Mouse (Mus musculus) heart, embryonic 11.5 days (tissue): ENCODE data around the gene Tacr2. TPM values are rescaled to one million over a fixed set of nuclear protein-coding genes. Genes with fewer than 3 reads are reported as not detected.

ENCODE experiments used
- ATAC-seq: fragments of 200-750 bp; cut with Nextera tagmentation; replicated peaks from 2 replicates; pipeline ENCODE4 v1.8.0; 2017; ENCODE audit warnings: moderate library complexity; ENCODE audit not compliant: insufficient number of reproducible peaks, low FRiP score, low TSS enrichment
- H3K27ac ChIP-seq: fragments of 300-500 bp; sonication (generic); 2 replicates; pipeline ENCODE4 v1.5.1; 2014; ENCODE audit warnings: mild to moderate bottlenecking, low read depth, low read length
- H3K27me3 ChIP-seq: fragments of 300-500 bp; sonication (generic); 2 replicates; pipeline ENCODE4 v1.6.1; 2014; ENCODE audit warnings: mild to moderate bottlenecking, low read length, mixed read lengths; ENCODE audit not compliant: control insufficient read depth, insufficient read depth
- H3K36me3 ChIP-seq: fragments of 300-500 bp; sonication (generic); 2 replicates; pipeline ENCODE4 v1.6.1; 2014; ENCODE audit warnings: mild to moderate bottlenecking, low read length, moderate library complexity, mixed read lengths; ENCODE audit not compliant: control insufficient read depth, insufficient read depth
- H3K4me1 ChIP-seq: fragments of 300-500 bp; sonication (generic); 2 replicates; pipeline ENCODE4 v1.6.1; 2014; ENCODE audit warnings: low read length; ENCODE audit not compliant: control insufficient read depth, insufficient read depth
- H3K4me2 ChIP-seq: fragments of 300-500 bp; sonication (generic); 2 replicates; pipeline ENCODE4 v1.6.1; 2014; ENCODE audit warnings: mild to moderate bottlenecking, moderate library complexity
- H3K4me3 ChIP-seq: fragments of 300-500 bp; sonication (generic); 2 replicates; pipeline ENCODE4 v1.5.1; 2014; ENCODE audit warnings: low read depth, low read length
- H3K9ac ChIP-seq: fragments of 300-500 bp; sonication (generic); 2 replicates; pipeline ENCODE4 v1.6.1; 2014; ENCODE audit warnings: mild to moderate bottlenecking, low read depth, low read length, moderate library complexity
- H3K9me3 ChIP-seq: fragments of 300-500 bp; sonication (generic); replicated peaks from 2 replicates; pipeline ENCODE4 v1.6.1; 2016; ENCODE audit warnings: low read length; ENCODE audit not compliant: control insufficient read depth
- WGBS: fragments of 180-500 bp; shearing (Covaris S2); extraction: QIAGEN DNeasy Blood & Tissue Kit; methylation state at CpG from one replicate; pipeline ENCODE4 v1.1.7; 2014; ENCODE audit not compliant: insufficient replicate concordance; 5-methylcytosine and 5-hydroxymethylcytosine counted together
- polyA plus RNA-seq: library from polyadenylated mRNA; unstranded; fragments of >200 nt; fragmentation: Nextera tagmentation; extraction: Ambion mirVana; gene quantifications from 2 replicates; pipeline ENCODE4 v1.2.1, GENCODE M21; 2014

Tacr2 gene
- polyA plus RNA-seq, 1 experiment from 2014 or later: not detected

- H3K27me3 ChIP-seq: no peaks in the 10 kb centered on the region
- H3K4me1 ChIP-seq: peaks cover 8% of the 10 kb centered on the region; the same call in 1 of the 2 replicates
- no peaks in the 10 kb centered on the region for H3K9me3 ChIP-seq
- no peak overlapping the region for H3K9ac ChIP-seq
- no peak for ATAC-seq
- H3K4me3 ChIP-seq: no peak overlapping the region
- H3K4me2 ChIP-seq: no peak overlapping the region
- H3K36me3 ChIP-seq: no peaks in the 10 kb centered on the region; the same call in 1 of the 2 replicates
- WGBS: 79% methylated on average over 19 of the region's 19 CpGs
- no peak overlapping the region for H3K27ac ChIP-seq
Measured at GRCm38 (mm10) chr10:62218044-62218788, 34.0 kb upstream of the Tacr2 start.

- Histone ChIP-seq H3K9ac (no peak overlapping the region), H3K27me3 (no peaks in the 10 kb centered on the region), H3K4me3 (no peak overlapping the region), H3K27ac (no peak overlapping the region), H3K36me3 (no peaks in the 10 kb centered on the region; the same call in 1 of the 2 replicates), H3K4me2 (no peak overlapping the region), H3K9me3 (no peaks in the 10 kb centered on the region), H3K4me1 (peaks cover 8% of the 10 kb centered on the region; the same call in 1 of the 2 replicates)
- WGBS: 73% methylated on average over 7 of the region's 7 CpGs
- ATAC-seq: no peak
Measured at GRCm38 (mm10) chr10:62218789-62219172, 33.5 kb upstream of the Tacr2 start.

- WGBS: 69% methylated on average over 8 of the region's 8 CpGs
Measured at GRCm38 (mm10) chr10:62220732-62221514, 31.3 kb upstream of the Tacr2 start.

GRCm38 (mm10) chr10:62221647-62222046, 30.6 kb upstream of the Tacr2 start:
- Histone ChIP-seq H3K27ac (no peak overlapping the region), H3K9me3 (no peaks in the 10 kb centered on the region), H3K36me3 (no peaks in the 10 kb centered on the region; the same call in 1 of the 2 replicates), H3K9ac (no peak overlapping the region), H3K4me3 (no peak overlapping the region), H3K27me3 (0 out of 2 replicates have a peak, but pooled peaks cover 3% of the 10 kb centered on the region), H3K4me1 (peaks cover 2% of the 10 kb centered on the region; the same call in 1 of the 2 replicates), H3K4me2 (no peak overlapping the region)
- no peak for ATAC-seq
- 66% methylated on average over 2 of the region's 2 CpGs for WGBS

More at GRCm38 (mm10) chr10:62220732-62221514, 31.3 kb upstream of the Tacr2 start:
- no peak overlapping the region for H3K9ac ChIP-seq
- H3K4me1 ChIP-seq: peaks cover 2% of the 10 kb centered on the region; the same call in 1 of the 2 replicates
- no peaks in the 10 kb centered on the region for H3K27me3 ChIP-seq
- H3K36me3 ChIP-seq: no peaks in the 10 kb centered on the region; the same call in 1 of the 2 replicates
- ATAC-seq: no peak
- H3K4me3 ChIP-seq: no peak overlapping the region
- no peak overlapping the region for H3K4me2 ChIP-seq
- H3K27ac ChIP-seq: no peak overlapping the region
- no peaks in the 10 kb centered on the region for H3K9me3 ChIP-seq

- Histone ChIP-seq H3K4me1 (no peaks in the 10 kb centered on the region), H3K27me3 (0 out of 2 replicates have a peak, but pooled peaks cover 3% of the 10 kb centered on the region), H3K9me3 (no peaks in the 10 kb centered on the region), H3K4me2 (no peak overlapping the region), H3K27ac (no peak overlapping the region), H3K4me3 (no peak overlapping the region), H3K9ac (no peak overlapping the region), H3K36me3 (no peaks in the 10 kb centered on the region; the same call in 1 of the 2 replicates)
- no peak for ATAC-seq
- WGBS: 74% methylated on average over 17 of the region's 17 CpGs
Measured at GRCm38 (mm10) chr10:62222777-62223176, 29.5 kb upstream of the Tacr2 start.

GRCm38 (mm10) chr10:62224231-62224630, 28.0 kb upstream of the Tacr2 start:
- no peaks in the 10 kb centered on the region for H3K36me3 ChIP-seq
- H3K9me3 ChIP-seq: no peaks in the 10 kb centered on the region
- ATAC-seq: no peak
- H3K4me3 ChIP-seq: no peak overlapping the region
- H3K27ac ChIP-seq: no peak overlapping the region
- no peaks in the 10 kb centered on the region for H3K4me1 ChIP-seq
- WGBS: 47% methylated on average over 6 of the region's 6 CpGs
- 0 out of 2 replicates have a peak, but pooled peaks cover 3% of the 10 kb centered on the region for H3K27me3 ChIP-seq
- no peak overlapping the region for H3K9ac ChIP-seq
- no peak overlapping the region for H3K4me2 ChIP-seq

- 71% methylated on average over 7 of the region's 7 CpGs for WGBS
- H3K4me1 ChIP-seq: no peaks in the 10 kb centered on the region
- no peak for ATAC-seq
Measured at GRCm38 (mm10) chr10:62225839-62226238, 26.4 kb upstream of the Tacr2 start.

GRCm38 (mm10) chr10:62228126-62228525, 24.1 kb upstream of the Tacr2 start:
- peaks cover 11% of the 10 kb centered on the region for H3K27me3 ChIP-seq
- 63% methylated on average over 6 of the region's 6 CpGs for WGBS
- ATAC-seq: no peak

More at GRCm38 (mm10) chr10:62225839-62226238, 26.4 kb upstream of the Tacr2 start:
- H3K27me3 ChIP-seq: peaks cover 11% of the 10 kb centered on the region
- no peak overlapping the region for H3K4me3 ChIP-seq
- H3K36me3 ChIP-seq: no peaks in the 10 kb centered on the region
- no peaks in the 10 kb centered on the region for H3K9me3 ChIP-seq
- H3K27ac ChIP-seq: no peak overlapping the region
- H3K4me2 ChIP-seq: no peak overlapping the region
- H3K9ac ChIP-seq: no peak overlapping the region

More at GRCm38 (mm10) chr10:62228126-62228525, 24.1 kb upstream of the Tacr2 start:
- Histone ChIP-seq H3K36me3 (no peaks in the 10 kb centered on the region), H3K4me3 (no peak overlapping the region), H3K4me1 (no peaks in the 10 kb centered on the region), H3K27ac (no peak overlapping the region), H3K4me2 (no peak overlapping the region), H3K9me3 (no peaks in the 10 kb centered on the region), H3K9ac (no peak overlapping the region)
